Mouse (Mus musculus) heart, postnatal 0 days (tissue): ENCODE results near the gene Trhde. TPM values are rescaled to one million over a fixed set of nuclear protein-coding genes. Genes with fewer than 3 reads are reported as not detected.

Experiments used
- ATAC-seq: fragments of 200-750 bp; cut with Nextera tagmentation; 2 replicates; pipeline ENCODE4 v1.8.0; 2017; ENCODE audit warnings: low read depth, moderate number of reproducible peaks, moderate library complexity; ENCODE audit not compliant: insufficient read depth
- DNase-seq: peaks from one replicate; pipeline ENCODE4 v3.0.0-alpha.2; 2016; ENCODE audit warnings: low spot score
- H3K27ac ChIP-seq: fragments of 300-500 bp; sonication (generic); 2 replicates; pipeline ENCODE4 v1.5.1; 2014; ENCODE audit warnings: low read depth, mild to moderate bottlenecking
- H3K27me3 ChIP-seq: fragments of 300-500 bp; sonication (generic); 2 replicates; pipeline ENCODE4 v1.6.1; 2014; ENCODE audit warnings: low read length, mixed read lengths; ENCODE audit not compliant: control insufficient read depth, insufficient read depth
- H3K36me3 ChIP-seq: fragments of 300-500 bp; sonication (generic); replicated peaks from 2 replicates; pipeline ENCODE4 v1.6.1; 2014; ENCODE audit warnings: low read length, mixed read lengths; ENCODE audit not compliant: control insufficient read depth, insufficient read depth
- H3K4me1 ChIP-seq: fragments of 300-500 bp; sonication (generic); 2 replicates; pipeline ENCODE4 v1.6.1; 2014; ENCODE audit warnings: antibody characterized with exemption; ENCODE audit not compliant: control insufficient read depth, insufficient read depth
- H3K4me2 ChIP-seq: fragments of 300-500 bp; sonication (generic); 2 replicates; pipeline ENCODE4 v1.6.1; 2014; ENCODE audit warnings: low read depth, mild to moderate bottlenecking, low read length, moderate library complexity
- H3K4me3 ChIP-seq: fragments of 300-500 bp; sonication (generic); 2 replicates; pipeline ENCODE4 v1.5.1; 2014; ENCODE audit warnings: low read depth, low read length
- H3K9ac ChIP-seq: fragments of 300-500 bp; sonication (generic); replicated peaks from 2 replicates; pipeline ENCODE4 v1.6.1; 2014; ENCODE audit warnings: low read depth, low read length, mixed read lengths
- H3K9me3 ChIP-seq: fragments of 300-500 bp; sonication (generic); replicated peaks from 2 replicates; pipeline ENCODE4 v1.6.1; 2016; ENCODE audit warnings: low read length; ENCODE audit not compliant: control insufficient read depth
- CTCF ChIP-seq: IDR thresholded peaks from 2 replicates; pipeline ENCODE4 v1.5.1; 2016; ENCODE audit warnings: antibody characterized with exemption, control low read depth, low read depth
- EP300 ChIP-seq: IDR thresholded peaks from 2 replicates; pipeline ENCODE4 v1.6.1; 2016; ENCODE audit warnings: antibody characterized with exemption, low read depth
- WGBS: fragments of 180-500 bp; shearing (Covaris S2); extraction: QIAGEN DNeasy Blood & Tissue Kit; methylation state at CpG from one replicate; pipeline ENCODE4 v1.1.7; 2014; 5-methylcytosine and 5-hydroxymethylcytosine counted together
- polyA plus RNA-seq: library from polyadenylated mRNA; unstranded; fragments of >200 nt; fragmentation: Nextera tagmentation; extraction: Ambion mirVana; gene quantifications from 2 replicates; pipeline ENCODE4 v1.2.1, GENCODE M21; 2015
- total RNA-seq: library from RNA; depleted of rRNA; stranded (reverse); fragments of >200 nt; gene quantifications from 2 replicates; pipeline ENCODE4 v1.2.3, GENCODE M21; 2014; ENCODE audit warnings: low replicate concordance

Trhde gene
- total and polyA plus RNA-seq, 2 experiments from 2014 or later, result 0.14 to 0.27 TPM

DNA sequence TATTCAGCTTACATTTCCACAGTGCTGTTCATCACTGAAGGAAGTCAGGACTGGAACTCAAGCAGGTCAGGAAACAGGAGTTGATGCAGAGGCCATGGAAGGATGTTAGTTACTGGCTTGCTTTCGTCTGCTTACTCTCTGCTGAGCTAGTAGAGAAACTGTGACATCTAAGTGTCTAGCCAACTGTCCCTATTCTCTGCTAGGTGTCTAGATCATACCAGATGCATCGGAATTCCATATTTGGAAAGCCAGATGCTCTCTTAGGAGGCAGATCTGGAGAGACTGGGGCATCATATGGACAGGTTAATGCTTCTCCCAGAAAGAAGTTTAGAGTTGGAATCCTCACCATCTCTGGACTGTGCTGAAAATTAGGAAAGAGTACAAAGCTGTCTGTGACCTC, 386.4 kb downstream of the Trhde start:
- no peaks in the 10 kb centered on the region for H3K4me1 ChIP-seq
- 47% methylated on average over 2 of the region's 2 CpGs for WGBS

DNA sequence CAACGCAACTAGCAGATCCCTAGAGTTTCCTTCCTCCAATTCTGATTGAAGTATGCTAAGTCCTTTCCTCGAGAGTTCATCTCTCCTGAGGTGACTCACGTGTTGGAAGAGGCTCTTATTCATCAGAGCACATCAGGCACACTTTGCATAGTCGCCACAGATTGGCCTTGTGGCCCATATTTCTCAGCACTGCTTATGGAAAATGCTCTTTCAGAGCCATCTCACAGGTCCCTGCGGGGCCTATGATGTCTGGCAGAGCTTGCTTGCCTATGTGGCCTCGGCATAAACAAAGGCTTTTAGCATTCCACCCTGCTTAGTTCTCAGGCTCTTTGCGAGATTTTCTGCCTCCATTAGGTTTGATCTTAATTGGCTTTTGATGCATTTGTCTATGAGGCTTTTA, 396.8 kb downstream of the Trhde start:
- WGBS, result 53% methylated on average over 7 of the region's 7 CpGs
- no peaks in the 10 kb centered on the region for H3K9me3 ChIP-seq
- ATAC-seq (no peak), DNase-seq (no peak)
- TF ChIP-seq EP300 (no peak), CTCF (no peak)
- H3K4me2 ChIP-seq, result no peak overlapping the region
- no peak overlapping the region for H3K27ac ChIP-seq
- H3K9ac ChIP-seq, result no peak overlapping the region
- H3K36me3 ChIP-seq, result no peaks in the 10 kb centered on the region
- H3K4me1 ChIP-seq, result no peaks in the 10 kb centered on the region
- H3K4me3 ChIP-seq, result no peak overlapping the region
- H3K27me3 ChIP-seq, result no peaks in the 10 kb centered on the region

More for the DNA sequence above, 386.4 kb downstream of the Trhde start:
- Histone ChIP-seq H3K4me3 (no peak overlapping the region), H3K4me2 (no peak overlapping the region), H3K9ac (no peak overlapping the region), H3K27ac (no peak overlapping the region), H3K9me3 (no peaks in the 10 kb centered on the region), H3K36me3 (no peaks in the 10 kb centered on the region), H3K27me3 (no peaks in the 10 kb centered on the region)
- ATAC-seq (no peak), DNase-seq (no peak)
- TF ChIP-seq CTCF (no peak), EP300 (no peak)

DNA sequence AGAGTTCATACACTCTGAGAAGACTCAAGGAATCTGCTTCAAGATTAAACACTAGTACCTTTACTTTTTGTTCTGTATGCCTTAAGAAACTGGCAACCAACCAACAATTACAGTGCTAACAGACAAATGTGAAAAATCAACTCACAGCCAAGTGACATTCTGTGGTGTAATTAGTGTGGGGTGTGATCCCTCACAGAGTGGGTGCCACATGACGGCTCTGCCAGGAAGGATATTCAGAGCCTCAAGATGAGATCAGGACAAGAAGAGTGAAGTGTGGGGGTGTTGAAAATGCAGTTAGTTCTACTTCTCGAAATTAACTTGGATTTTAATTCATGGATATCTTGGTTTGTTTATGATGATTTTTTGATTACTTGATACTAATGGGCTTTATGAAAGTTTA, 398.3 kb downstream of the Trhde start:
- TF ChIP-seq EP300, result no peak
- no peak for TF ChIP-seq CTCF
- 35% methylated on average over 2 of the region's 2 CpGs for WGBS
- no peaks in the 10 kb centered on the region for H3K27me3 ChIP-seq
- no peak for ATAC-seq
- H3K9me3 ChIP-seq, result no peaks in the 10 kb centered on the region
- H3K4me2 ChIP-seq, result no peak overlapping the region
- H3K9ac ChIP-seq, result no peak overlapping the region
- no peak overlapping the region for H3K27ac ChIP-seq
- no peak overlapping the region for H3K4me3 ChIP-seq
- DNase-seq, result no peak
- H3K4me1 ChIP-seq, result no peaks in the 10 kb centered on the region
- H3K36me3 ChIP-seq, result no peaks in the 10 kb centered on the region

DNA sequence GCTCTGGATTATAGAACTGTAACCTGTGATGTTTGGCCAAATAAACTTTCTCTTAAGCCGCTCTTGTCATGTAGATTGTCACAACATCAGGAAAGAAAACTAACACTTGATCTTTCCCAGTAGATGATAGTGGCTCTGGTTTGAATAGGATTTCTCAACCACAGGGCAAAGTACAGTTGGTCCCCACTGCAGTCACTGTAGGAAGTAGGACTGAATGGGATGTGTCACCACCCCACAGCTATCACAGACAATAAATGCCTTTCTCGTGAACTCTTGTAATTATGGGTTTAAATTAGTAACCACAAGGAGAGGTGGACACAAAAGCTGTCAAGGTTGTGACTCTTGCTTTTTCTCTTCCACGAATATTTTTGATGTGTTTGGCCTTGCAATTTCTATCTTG, 431.3 kb downstream of the Trhde start:
- no peak for DNase-seq
- 59% methylated on average over 3 of the region's 3 CpGs for WGBS
- H3K27me3 ChIP-seq, result no peaks in the 10 kb centered on the region
- no peak overlapping the region for H3K27ac ChIP-seq
- TF ChIP-seq EP300 (no peak), CTCF (no peak)
- no peaks in the 10 kb centered on the region for H3K36me3 ChIP-seq
- ATAC-seq, result no peak
- H3K4me1 ChIP-seq, result no peaks in the 10 kb centered on the region
- H3K4me2 ChIP-seq, result no peak overlapping the region
- H3K9ac ChIP-seq, result no peak overlapping the region
- 0 out of 2 replicates have a peak, but pooled peaks cover 4% of the 10 kb centered on the region for H3K9me3 ChIP-seq
- no peak overlapping the region for H3K4me3 ChIP-seq

DNA sequence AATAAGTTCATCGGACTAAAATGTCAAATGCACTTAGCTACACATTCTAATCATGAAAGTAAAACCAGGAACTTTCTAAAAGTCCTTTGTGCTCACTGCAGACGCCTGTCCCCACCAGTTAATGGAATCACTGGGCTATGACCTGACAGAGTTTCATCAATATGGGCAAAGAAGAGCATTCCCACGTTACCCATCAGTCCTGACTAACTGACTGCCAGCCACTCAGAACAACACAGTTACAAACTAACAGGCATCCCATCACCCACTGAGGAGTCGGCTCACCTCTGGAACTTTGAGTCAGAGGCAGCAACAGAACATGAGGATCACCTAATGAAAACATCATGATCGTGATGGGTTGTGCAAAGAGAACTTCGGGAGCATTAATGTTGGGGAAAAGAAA, 438.7 kb downstream of the Trhde start:
- 66% methylated on average over 6 of the region's 6 CpGs for WGBS
- ATAC-seq, result no peak

DNA sequence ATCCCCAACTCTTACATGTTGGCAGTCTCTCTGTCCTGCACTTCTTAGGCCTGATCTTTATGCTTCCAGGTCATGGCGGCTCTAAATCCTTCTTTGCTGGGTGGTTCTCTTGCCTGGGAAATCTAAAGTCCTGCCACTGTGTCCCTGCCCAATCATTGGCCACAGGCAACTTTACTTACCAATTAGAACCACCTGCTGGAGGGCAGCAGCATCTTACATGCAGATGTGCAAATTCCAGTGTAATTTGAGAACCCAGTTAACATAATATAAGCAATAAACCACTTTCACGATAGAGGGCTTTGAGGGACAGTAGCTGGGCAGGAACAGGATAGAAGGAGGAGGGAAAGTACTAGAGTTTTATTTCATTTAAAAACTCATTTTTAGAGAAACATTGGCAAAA, 439.5 kb downstream of the Trhde start:
- H3K9me3 ChIP-seq, result 0 out of 2 replicates have a peak, but pooled peaks cover 4% of the 10 kb centered on the region
- DNase-seq, result no peak
- H3K36me3 ChIP-seq, result no peaks in the 10 kb centered on the region
- H3K27me3 ChIP-seq, result no peaks in the 10 kb centered on the region
- WGBS, result 63% methylated on average over 2 of the region's 2 CpGs
- H3K4me3 ChIP-seq, result no peak overlapping the region
- H3K27ac ChIP-seq, result no peak overlapping the region
- H3K9ac ChIP-seq, result no peak overlapping the region
- H3K4me2 ChIP-seq, result no peak overlapping the region
- TF ChIP-seq EP300 (no peak), CTCF (no peak)
- ATAC-seq, result no peak
- no peaks in the 10 kb centered on the region for H3K4me1 ChIP-seq

More for the DNA sequence above, 438.7 kb downstream of the Trhde start:
- Histone ChIP-seq H3K27ac (no peak overlapping the region), H3K4me3 (no peak overlapping the region), H3K27me3 (no peaks in the 10 kb centered on the region), H3K4me1 (no peaks in the 10 kb centered on the region), H3K9ac (no peak overlapping the region), H3K4me2 (no peak overlapping the region), H3K9me3 (0 out of 2 replicates have a peak, but pooled peaks cover 4% of the 10 kb centered on the region), H3K36me3 (no peaks in the 10 kb centered on the region)
- TF ChIP-seq EP300 (no peak), CTCF (no peak)
- DNase-seq, result no peak
